ENCODE assay signal across 8 mouse cellular contexts in the genomic region with DNA sequence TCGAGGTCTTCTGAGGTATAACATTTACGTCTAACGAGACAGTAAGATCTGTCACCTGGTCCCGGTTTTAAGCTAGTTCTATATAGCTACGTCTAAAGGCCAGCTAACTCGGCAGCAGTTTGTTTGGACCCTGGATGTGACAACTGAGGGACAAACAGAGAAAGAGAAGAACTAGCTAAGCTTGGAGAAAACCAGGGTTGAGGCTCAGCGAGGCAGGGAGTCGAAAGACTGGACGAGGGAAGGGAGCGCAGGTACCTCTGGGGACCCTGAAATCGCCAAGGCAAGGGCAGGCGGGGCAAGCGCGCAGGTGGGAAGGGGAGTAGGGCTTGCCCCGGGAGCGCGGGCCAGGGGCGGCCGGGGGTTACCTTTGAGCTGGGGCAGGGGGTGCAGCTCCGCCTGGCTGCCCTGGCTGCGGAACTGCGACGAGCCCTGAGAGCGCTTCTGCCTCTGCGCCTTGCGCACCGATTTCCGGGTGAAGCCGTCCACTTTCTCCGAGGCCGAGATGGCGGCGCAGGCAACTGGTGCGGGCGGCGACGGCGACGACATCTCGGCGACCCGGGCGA. TPM values are rescaled to one million over a fixed set of nuclear protein-coding genes. Genes with fewer than 3 reads are reported as not detected.
DNase-seq lines count a peak whose midpoint lies in the region; ATAC-seq and TF ChIP-seq lines count a peak whose summit lies in the region.

No protein-coding gene starts in this region.

- H3K4me3 ChIP-seq in embryonic facial prominence, embryonic 12.5 days = peak overlapping the region; percentile 79
- H3K4me3 ChIP-seq in heart, postnatal 0 days (ENCODE audit: low read depth, low read length) = peak overlapping the region; percentile 88

- no peaks in the 10 kb centered on the region for H3K27me3 ChIP-seq in embryonic facial prominence, embryonic 12.5 days
- no peaks in the 10 kb centered on the region for H3K27me3 ChIP-seq in heart, postnatal 0 days (ENCODE audit: control insufficient read depth, insufficient read depth, low read length)

- no peak for TF ChIP-seq EP300 in heart, postnatal 0 days (IDR thresholded peaks at IDR 0.05; ENCODE audit: low read depth)

- ATAC-seq in embryonic facial prominence, embryonic 12.5 days (ENCODE audit: insufficient number of reproducible peaks, insufficient read depth, low FRiP score, low TSS enrichment) = no peak
- no peak for ATAC-seq in heart, postnatal 0 days (ENCODE audit: insufficient read depth, low read depth)
- ATAC-seq in granulocyte monocyte progenitor cell, adult 5-6 weeks (replicated peaks; ENCODE audit: poor library complexity, severe bottlenecking) = no peak

- no peak for TF ChIP-seq CTCF in heart, postnatal 0 days (IDR thresholded peaks at IDR 0.05; ENCODE audit: low read depth)

- H3K4me2 ChIP-seq in embryonic facial prominence, embryonic 12.5 days (replicated peaks) = peak overlapping the region; percentile 83
- peak overlapping the region; percentile 74 for H3K4me2 ChIP-seq in heart, postnatal 0 days (ENCODE audit: low read depth, low read length)

- no peaks in the 10 kb centered on the region for H3K9me3 ChIP-seq in embryonic facial prominence, embryonic 12.5 days
- no peaks in the 10 kb centered on the region for H3K9me3 ChIP-seq in heart, postnatal 0 days (replicated peaks; ENCODE audit: control insufficient read depth, low read length)

- WGBS in embryonic facial prominence, embryonic 12.5 days = under 1% methylated on average over 43 of the region's 43 CpGs
- 0% methylated on average over 42 of the region's 43 CpGs for WGBS in heart, postnatal 0 days

- peaks cover 10% of the 10 kb centered on the region; the same call in 1 of the 2 replicates for H3K4me1 ChIP-seq in embryonic facial prominence, embryonic 12.5 days
- peaks cover 21% of the 10 kb centered on the region for H3K4me1 ChIP-seq in heart, postnatal 0 days (ENCODE audit: control insufficient read depth, insufficient read depth)

- DNase-seq in CD4-positive helper T cell, adult 2 months (ENCODE audit: low read depth, low spot score) = peak; percentile 82
- peak; percentile 89 for DNase-seq in ZHBTc4 (ENCODE audit: low read depth, low spot score)
- DNase-seq in heart, postnatal 0 days (ENCODE audit: low spot score) = peak; percentile 29
- DNase-seq in kidney, postnatal 4 days = peak; percentile 73 to 81
- DNase-seq in lung, postnatal 25 days (ENCODE audit: low spot score) = peak; percentile 58
- peak; percentile 63 for DNase-seq in spleen, adult 12 weeks (ENCODE audit: low spot score)

- H3K9ac ChIP-seq in embryonic facial prominence, embryonic 12.5 days = peak overlapping the region; percentile 90
- H3K9ac ChIP-seq in heart, postnatal 0 days (replicated peaks; ENCODE audit: low read depth, low read length) = peak overlapping the region; percentile 91

- peak overlapping the region; percentile 95 for H3K27ac ChIP-seq in embryonic facial prominence, embryonic 12.5 days
- peak overlapping the region; percentile 99 for H3K27ac ChIP-seq in heart, postnatal 0 days (ENCODE audit: low read depth)

- H3K36me3 ChIP-seq in embryonic facial prominence, embryonic 12.5 days = no peaks in the 10 kb centered on the region
- H3K36me3 ChIP-seq in heart, postnatal 0 days (replicated peaks; ENCODE audit: control insufficient read depth, insufficient read depth, low read length) = no peaks in the 10 kb centered on the region

RNA-seq across cellular contexts. Expression of a gene that starts 7.1 kb away (rescaled TPM):
- polyA plus RNA-seq in embryonic facial prominence, embryonic 12.5 days (2016; fragmentation: Nextera tagmentation; extraction: Ambion mirVana) = 17.5 and 22.4 TPM in 2 replicates
- total RNA-seq in heart, postnatal 0 days (2014; rRNA removed; ENCODE audit: low replicate concordance) = 109 and 125 TPM in 2 replicates
- 29.8 and 31.4 TPM in 2 replicates for polyA plus RNA-seq in heart, postnatal 0 days (2015; fragmentation: Nextera tagmentation; extraction: Ambion mirVana)
- total RNA-seq in granulocyte monocyte progenitor cell, adult 5-6 weeks (2014; fragmentation: Nextera tagmentation) = 117 and 162 TPM in 2 replicates
- total RNA-seq in granulocyte monocyte progenitor cell, adult 5-6 weeks (2017) = 122 and 183 TPM in 2 replicates

Comparison
In these comparisons a context has a peak if more than half of its experiments do, and no peak if none do; other contexts are left out.
1. DNase-seq: peak in every context shown above with its lines; median percentile 89 in ZHBTc4; 82 in CD4-positive helper T cell, adult 2 months; 77 in kidney, postnatal 4 days; 63 in spleen, adult 12 weeks; 58 in lung, postnatal 25 days; 29 in heart, postnatal 0 days.